Mouse (Mus musculus) left cerebral cortex, postnatal 25 days (tissue): ENCODE measurements around the gene Myo15b. TPM values are rescaled to one million over a fixed set of nuclear protein-coding genes. Genes with fewer than 3 reads are reported as not detected.

Experiments used
- DNase-seq, 2 experiments: peaks; one replicate each; pipeline ENCODE4 v3.0.0; 2022; ENCODE audit warnings: low spot score in 2 of 2, mixed read lengths in 1 of 2
- intact Hi-C: fragments of 180-260 bp; cut with DNase I; formaldehyde crosslinking; loops from one replicate; pipeline ENCODE4 v1.15.1; 2025
- total RNA-seq, 2 experiments: library from RNA; stranded (reverse); gene quantifications; 2 replicates each; pipeline ENCODE4 v1.2.3; 2021

The Myo15b gene
- total RNA-seq, 2 experiments from 2014 or later = 0.11 to 0.23 TPM

DNA sequence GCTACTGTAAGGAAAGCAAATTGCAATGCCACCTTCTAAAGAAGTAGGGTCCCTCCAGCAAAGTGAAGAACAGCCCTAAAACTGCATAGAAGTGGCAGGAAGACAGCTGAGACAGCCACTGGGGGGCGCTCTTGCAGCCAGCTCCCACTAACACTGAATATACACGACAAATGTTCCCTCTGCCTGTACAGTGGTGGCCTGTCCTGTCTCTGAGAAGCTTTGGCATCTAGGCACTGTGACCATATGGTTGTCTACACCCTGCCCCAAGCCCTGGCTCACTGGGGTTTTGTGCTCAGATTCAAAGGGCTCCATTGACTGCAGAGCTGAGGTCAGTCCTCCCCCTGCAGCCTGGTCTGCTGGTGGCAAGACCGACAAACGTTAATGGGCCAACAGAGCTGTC lies 40.7 kb downstream of the Myo15b start:
- DNase-seq = peak; percentile 32 to 64
- intact Hi-C loops = no loop called here

- intact Hi-C loops = no loop called here
- DNase-seq = no peak
These were observed 41.5 kb downstream of the Myo15b start, which contains the start of gene Smim5 for GRCm38 (mm10) chr11:115899486-115900266. Smim5 (plus strand) TSS chr11:115899966.

- intact Hi-C loops = no loop called here
These were observed 42.5 kb downstream of the Myo15b start for GRCm38 (mm10) chr11:115900561-115901337.

GRCm38 (mm10) chr11:115901338-115902161 lies 43.3 kb downstream of the Myo15b start:
- no peak for DNase-seq

More at GRCm38 (mm10) chr11:115900561-115901337, 42.5 kb downstream of the Myo15b start:
- DNase-seq = no peak

GRCm38 (mm10) chr11:115902177-115902576 lies 44.0 kb downstream of the Myo15b start:
- intact Hi-C loops = no loop called here
- no peak for DNase-seq

More at GRCm38 (mm10) chr11:115901338-115902161, 43.3 kb downstream of the Myo15b start:
- intact Hi-C loops = no loop called here

DNA sequence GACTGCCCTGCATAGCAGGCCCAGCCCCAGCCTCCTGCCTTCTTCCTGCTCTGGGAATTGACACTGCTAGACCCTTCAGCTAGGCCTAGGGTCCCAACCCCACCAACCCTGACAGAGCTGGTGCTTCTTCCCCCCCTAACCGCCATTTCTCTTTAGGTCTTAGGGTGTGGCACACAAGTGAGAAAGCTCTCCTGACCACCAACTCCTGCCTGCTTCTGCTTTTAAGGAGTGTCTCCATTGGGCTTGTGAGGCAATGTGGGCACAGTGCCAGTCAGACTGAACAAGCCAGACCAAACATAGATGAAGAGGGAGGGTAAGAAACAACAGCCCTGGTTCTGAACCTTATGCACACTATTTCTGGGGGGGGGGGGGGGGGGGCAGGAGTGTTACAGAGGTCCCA lies 44.6 kb downstream of the Myo15b start:
- no peak for DNase-seq
- intact Hi-C loops = no loop called here

- no peak for DNase-seq
- intact Hi-C loops = no loop called here
These were observed 45.4 kb downstream of the Myo15b start for GRCm38 (mm10) chr11:115903384-115904230.

DNA sequence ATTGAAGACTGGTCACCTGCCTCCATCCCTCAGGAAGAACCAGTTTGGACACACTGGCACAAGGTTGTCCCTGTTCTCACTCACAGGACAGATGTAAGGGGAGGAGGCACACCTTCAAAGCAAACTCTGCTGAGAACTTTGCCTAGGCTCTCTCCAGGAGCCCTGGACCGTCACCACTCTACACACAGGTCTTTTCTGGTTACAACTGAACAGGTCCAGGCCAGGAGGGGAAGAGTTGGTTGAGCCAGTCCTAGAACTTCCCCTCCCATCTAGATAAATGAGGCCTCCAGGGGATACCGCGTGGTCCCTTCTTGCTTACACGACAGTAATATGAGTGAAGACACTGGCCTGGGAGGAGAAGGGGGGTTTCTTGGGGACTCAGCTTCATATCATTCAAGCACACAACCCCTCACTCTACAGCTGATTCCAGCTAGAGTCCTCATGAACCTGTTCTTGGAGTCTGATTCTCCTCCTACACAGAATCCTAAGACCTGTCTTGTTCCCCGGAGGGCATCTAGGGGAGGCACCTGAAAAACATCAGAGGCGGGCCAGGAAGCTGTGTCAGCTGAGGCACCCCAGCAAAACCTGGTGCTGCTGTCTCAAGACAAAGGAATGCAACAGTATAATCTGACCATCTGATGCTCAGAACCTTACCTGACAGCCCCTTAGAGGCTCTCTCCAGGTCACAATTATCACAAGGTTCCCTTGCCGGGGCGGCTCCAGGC lies 46.2 kb downstream of the Myo15b start:
- intact Hi-C loops = no loop called here
- no peak for DNase-seq

DNA sequence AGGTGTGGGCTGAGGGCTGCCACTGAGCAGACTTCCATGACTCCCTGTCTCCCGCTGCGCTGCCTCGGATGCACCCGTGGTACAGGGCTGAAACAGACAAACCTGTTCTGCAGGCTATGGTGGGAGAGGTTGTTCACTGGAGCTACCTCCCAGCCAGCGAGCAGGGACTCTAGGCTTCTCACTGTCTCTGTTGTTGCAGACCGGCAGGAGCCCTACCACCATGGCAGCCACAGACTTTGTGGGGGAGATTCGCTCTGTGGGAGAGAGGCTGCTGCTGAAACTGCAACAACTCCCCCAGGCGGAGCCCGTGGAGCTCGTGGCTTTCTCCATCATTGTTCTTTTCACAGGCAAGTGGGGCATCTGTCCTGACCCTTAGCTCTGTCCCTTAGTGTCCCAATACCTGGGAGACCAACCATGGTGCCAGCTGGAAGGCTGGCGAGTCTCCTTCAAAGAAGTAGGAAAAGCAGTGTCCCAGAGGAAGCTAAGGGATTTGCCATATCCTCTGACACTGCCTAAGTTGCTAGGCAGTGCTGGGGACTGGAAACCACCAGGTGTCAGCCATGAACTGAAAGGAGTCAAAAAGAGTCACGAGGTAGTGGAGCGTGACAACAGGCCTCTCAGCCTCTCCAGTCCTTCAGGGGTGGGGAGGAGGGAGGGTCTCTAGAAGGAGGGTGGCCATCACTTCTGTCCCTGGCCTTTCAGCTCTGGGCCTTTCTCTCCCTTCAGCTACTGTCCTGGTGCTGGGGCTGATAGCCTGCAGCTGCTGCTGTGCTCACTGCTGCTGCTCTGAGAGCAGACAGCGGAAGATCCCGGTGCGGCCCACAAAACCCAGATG lies 47.0 kb downstream of the Myo15b start:
- intact Hi-C loops = no loop called here
- DNase-seq = peak; percentile 11 to 57

GRCm38 (mm10) chr11:115906116-115906515 lies 47.9 kb downstream of the Myo15b start:
- DNase-seq = no peak

DNA sequence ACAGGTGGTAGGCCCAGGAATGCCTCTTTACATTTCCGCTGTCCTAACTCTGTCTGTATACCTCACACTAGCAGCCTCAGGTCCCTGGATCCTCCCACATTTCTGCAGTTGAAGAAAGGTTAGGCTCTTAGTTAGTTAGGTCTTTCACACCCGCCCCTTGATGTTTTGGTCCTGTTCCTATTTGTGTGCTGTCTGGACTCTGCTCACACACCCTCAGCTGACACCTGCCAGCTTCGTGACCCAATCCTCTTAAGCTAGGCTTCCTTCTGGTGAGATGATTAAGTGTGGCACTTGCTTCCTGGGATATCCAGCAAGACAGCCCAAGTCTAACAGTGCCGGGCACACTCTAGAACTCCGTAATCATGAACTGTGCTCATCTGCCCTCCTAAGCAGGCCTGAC lies 48.3 kb downstream of the Myo15b start:
- no peak for DNase-seq
- intact Hi-C loops = no loop called here

More at GRCm38 (mm10) chr11:115906116-115906515, 47.9 kb downstream of the Myo15b start:
- intact Hi-C loops = no loop called here

DNA sequence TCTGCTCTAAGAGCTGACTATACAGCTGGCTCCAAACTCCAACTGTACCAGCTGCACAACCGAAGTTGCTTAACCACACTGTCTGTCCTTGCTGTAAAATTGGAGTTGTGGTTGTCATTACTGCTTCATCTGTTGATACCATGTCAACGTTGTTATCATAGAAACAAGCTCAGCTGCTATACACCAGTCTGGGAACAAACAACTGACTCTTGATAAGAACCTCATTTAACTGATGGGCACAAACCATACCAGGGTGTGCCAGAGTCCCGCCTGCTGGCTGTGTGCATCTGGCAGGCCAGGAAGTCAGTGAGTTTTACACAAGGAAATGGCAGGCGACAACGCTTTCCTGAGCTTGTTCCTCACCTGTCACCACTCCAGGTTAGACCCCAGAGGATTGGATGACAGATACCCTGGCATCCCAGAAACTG lies 52.9 kb downstream of the Myo15b start:
- intact Hi-C loops = no loop called here
- no peak for DNase-seq

DNA sequence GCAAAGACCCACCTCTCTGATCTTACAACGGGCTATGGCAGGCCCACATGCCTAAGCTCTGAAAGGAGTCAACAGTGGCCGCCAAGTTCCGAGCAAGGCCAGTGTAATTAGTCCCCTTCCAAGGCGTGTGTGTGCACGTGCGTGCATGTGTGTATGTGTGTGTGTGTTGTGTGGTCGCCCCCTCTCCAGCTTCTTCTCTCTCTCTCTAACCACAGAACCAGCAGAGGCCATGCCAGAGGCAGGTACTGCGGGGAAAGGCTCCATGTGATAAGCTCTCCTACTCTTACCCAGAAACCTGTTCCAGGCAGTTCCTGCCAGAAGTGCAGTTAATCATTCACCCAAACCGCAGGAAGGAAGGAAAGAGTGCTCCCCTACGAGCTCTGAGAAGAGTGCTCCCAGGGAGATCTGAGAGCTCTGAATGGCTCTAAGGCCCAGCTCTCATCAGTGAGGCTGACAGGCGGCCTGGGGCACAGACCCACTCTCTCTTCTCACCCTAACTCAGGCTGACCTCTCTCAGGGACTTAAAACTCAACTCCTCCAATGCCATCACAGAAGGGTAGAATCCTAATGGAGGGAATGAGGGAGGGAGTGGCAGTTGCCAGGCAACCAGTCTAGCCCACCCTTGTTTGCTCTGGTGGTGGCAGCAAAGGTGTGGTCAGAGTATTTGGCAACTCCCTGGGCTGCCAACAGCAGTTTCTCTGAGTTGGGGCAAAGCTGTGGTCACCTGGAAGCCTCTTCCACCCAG lies 53.6 kb downstream of the Myo15b start, which contains the start of gene Smim6:
Gene Smim6 (plus strand): TSS at position 386 of the 745 bp plus-strand sequence.
- no peak for DNase-seq
- intact Hi-C loops = no loop called here

DNA sequence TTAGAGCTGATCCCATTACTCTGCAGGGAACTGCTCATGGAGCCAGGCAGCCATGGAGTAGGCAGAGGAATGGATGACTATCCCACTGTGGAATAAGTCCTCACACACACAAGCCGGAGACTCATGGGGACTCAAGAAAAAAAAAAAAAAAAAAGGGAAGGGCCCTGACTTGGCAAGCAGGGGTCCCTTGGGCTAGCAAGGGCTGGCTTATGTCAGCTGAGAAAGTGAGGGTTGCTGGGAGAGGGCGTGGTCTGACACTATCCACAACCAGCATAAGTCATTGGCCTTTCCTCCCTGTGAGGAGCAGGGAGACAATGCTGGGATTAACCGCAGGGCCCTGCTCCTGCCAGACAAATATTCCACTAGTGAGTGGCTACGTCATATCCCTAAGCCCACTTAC lies 58.4 kb downstream of the Myo15b start:
- no peak for DNase-seq
- intact Hi-C loops = no loop called here

DNA sequence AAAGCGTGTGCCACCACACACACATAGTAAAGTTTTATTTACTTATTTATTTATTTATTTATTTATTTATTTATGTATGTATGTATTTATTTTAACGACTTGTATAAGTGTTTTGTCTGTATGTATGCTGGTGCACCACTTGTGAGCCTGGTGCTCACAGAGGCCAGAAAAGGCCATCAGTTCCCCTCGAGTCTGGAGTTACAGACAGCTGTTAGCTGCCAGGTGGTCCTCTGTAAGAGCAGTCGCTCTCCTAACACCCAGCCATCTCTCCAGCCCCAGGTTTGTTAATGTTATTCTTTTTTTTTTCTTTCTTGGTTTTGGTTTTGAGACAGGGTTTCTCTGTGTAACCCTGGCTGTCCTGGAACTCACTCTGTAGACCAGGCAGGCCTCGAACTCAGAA lies 60.4 kb downstream of the Myo15b start:
- intact Hi-C loops = no loop called here
- DNase-seq = no peak

DNA sequence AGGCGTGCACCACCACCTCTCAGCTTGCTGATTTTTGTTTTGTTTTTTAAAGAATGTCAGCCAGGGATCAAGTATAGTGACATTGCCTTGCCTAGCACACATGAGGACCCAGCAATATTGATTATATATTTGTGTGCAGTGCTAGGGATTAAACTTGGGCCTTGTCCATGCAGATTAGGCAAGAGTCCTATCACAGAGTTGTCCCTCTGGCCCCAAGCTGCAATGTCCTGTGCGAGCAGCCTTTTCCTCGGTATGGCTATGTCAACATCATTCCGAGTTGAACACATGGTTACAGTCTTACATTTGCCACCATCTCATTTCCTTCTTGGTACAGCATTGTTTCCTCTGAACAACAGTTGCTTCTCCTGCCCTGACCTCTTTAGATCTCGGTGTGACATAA lies 60.9 kb downstream of the Myo15b start:
- DNase-seq = no peak
- intact Hi-C loops = no loop called here
